Mouse (Mus musculus): Measurements from ENCODE around the gene Alyref. TPM values are rescaled to one million over a fixed set of nuclear protein-coding genes. Genes with fewer than 3 reads are reported as not detected.

The Alyref gene
- total RNA-seq, 1 experiment: 397 TPM

GRCm38 (mm10) chr11:120580871-120581331 is 17.3 kb downstream of the Alyref start:
- in situ Hi-C loops (cut with MboI; ENCODE audit: low sequenced_read_pairs in 2 of 2, unreplicated experiment in 2 of 2): no loop called here
- Histone ChIP-seq H3K36me3 (ENCODE audit: control insufficient read depth, insufficient read depth, low read length, poor library complexity, severe bottlenecking) (peaks cover 30% of the 10 kb centered on the region), H3K4me1 (ENCODE audit: control insufficient read depth in 2 of 2, insufficient read depth in 2 of 2, low read length in 2 of 2, poor library complexity in 1 of 2) (peaks cover 3 to 21% of the 10 kb centered on the region in 2 experiments), H3K4me3 (ENCODE audit: insufficient read depth in 1 of 2, low read depth in 1 of 2, low read length in 2 of 2, poor library complexity in 1 of 2, severe bottlenecking in 1 of 2) (peak overlapping the region; percentile 88 to 89), H3K9ac (ENCODE audit: insufficient read depth, low read depth, low read length, poor library complexity, severe bottlenecking) (peak overlapping the region; percentile 95), H3K27ac (ENCODE audit: insufficient read depth, low read depth, low read length, poor library complexity, severe bottlenecking) (peak overlapping the region; percentile 98), H3K9me3 (ENCODE audit: control insufficient read depth, insufficient read depth, low read depth, low read length) (no peaks in the 10 kb centered on the region)
- no peak for TF ChIP-seq ZC3H11A (IDR thresholded peaks at IDR 0.05; ENCODE audit: borderline replicate concordance, low read depth, low read length)
- no peak for TF ChIP-seq CHD2 (IDR thresholded peaks at IDR 0.05; ENCODE audit: low read depth, low read length)
- TF ChIP-seq MAFK (IDR thresholded peaks at IDR 0.05; ENCODE audit: insufficient read depth, low read depth, low read length): no peak
- TF ChIP-seq ZNF384 (IDR thresholded peaks at IDR 0.05; ENCODE audit: low read depth, low read length): no peak
- no peak for TF ChIP-seq HCFC1 (IDR thresholded peaks at IDR 0.05; ENCODE audit: borderline replicate concordance, insufficient read depth, low read length)
- no peak for DNase-seq (ENCODE audit: low read depth, low spot score)

- in situ Hi-C loops (cut with MboI; ENCODE audit: low sequenced_read_pairs in 2 of 2, unreplicated experiment in 2 of 2): no loop called here
- Histone ChIP-seq H3K4me1 (ENCODE audit: control insufficient read depth in 2 of 2, insufficient read depth in 2 of 2, low read length in 2 of 2, poor library complexity in 1 of 2) (peaks cover 3 to 21% of the 10 kb centered on the region in 2 experiments), H3K36me3 (ENCODE audit: control insufficient read depth, insufficient read depth, low read length, poor library complexity, severe bottlenecking) (peaks cover 29% of the 10 kb centered on the region), H3K27ac (ENCODE audit: insufficient read depth, low read depth, low read length, poor library complexity, severe bottlenecking) (peak overlapping the region; percentile 98; the same call in 1 of the 2 replicates), H3K9ac (ENCODE audit: insufficient read depth, low read depth, low read length, poor library complexity, severe bottlenecking) (peak overlapping the region; percentile 95), H3K9me3 (ENCODE audit: control insufficient read depth, insufficient read depth, low read depth, low read length) (no peaks in the 10 kb centered on the region), H3K4me3 (ENCODE audit: insufficient read depth in 1 of 2, low read depth in 1 of 2, low read length in 2 of 2, poor library complexity in 1 of 2, severe bottlenecking in 1 of 2) (peak overlapping the region; percentile 88 to 89)
- TF ChIP-seq ZNF384 (IDR thresholded peaks at IDR 0.05; ENCODE audit: low read depth, low read length): no peak
- TF ChIP-seq HCFC1 (IDR thresholded peaks at IDR 0.05; ENCODE audit: borderline replicate concordance, insufficient read depth, low read length): no peak
- TF ChIP-seq CHD2 (IDR thresholded peaks at IDR 0.05; ENCODE audit: low read depth, low read length): no peak
- no peak for TF ChIP-seq MAFK (IDR thresholded peaks at IDR 0.05; ENCODE audit: insufficient read depth, low read depth, low read length)
- no peak for TF ChIP-seq ZC3H11A (IDR thresholded peaks at IDR 0.05; ENCODE audit: borderline replicate concordance, low read depth, low read length)
- no peak for DNase-seq (ENCODE audit: low read depth, low spot score)
These were observed 18.0 kb downstream of the Alyref start for GRCm38 (mm10) chr11:120580190-120580589.

- H3K4me1 ChIP-seq (ENCODE audit: control insufficient read depth in 2 of 2, insufficient read depth in 2 of 2, low read length in 2 of 2, poor library complexity in 1 of 2): peaks cover 3 to 21% of the 10 kb centered on the region in 2 experiments
- TF ChIP-seq HCFC1 (IDR thresholded peaks at IDR 0.05; ENCODE audit: borderline replicate concordance, insufficient read depth, low read length): no peak
- TF ChIP-seq ZNF384 (IDR thresholded peaks at IDR 0.05; ENCODE audit: low read depth, low read length): no peak
- TF ChIP-seq ZC3H11A (IDR thresholded peaks at IDR 0.05; ENCODE audit: borderline replicate concordance, low read depth, low read length): 0 out of 2 replicates have a peak, but pooled peaks have one; percentile 12
- TF ChIP-seq CHD2 (IDR thresholded peaks at IDR 0.05; ENCODE audit: low read depth, low read length): no peak
- TF ChIP-seq MAFK (IDR thresholded peaks at IDR 0.05; ENCODE audit: insufficient read depth, low read depth, low read length): no peak
- H3K4me3 ChIP-seq (ENCODE audit: insufficient read depth in 1 of 2, low read depth in 1 of 2, low read length in 2 of 2, poor library complexity in 1 of 2, severe bottlenecking in 1 of 2): peak overlapping the region; percentile 88 to 89; a peak in 3 of 4 replicates
- H3K27ac ChIP-seq (ENCODE audit: insufficient read depth, low read depth, low read length, poor library complexity, severe bottlenecking): peak overlapping the region; percentile 15
- H3K9me3 ChIP-seq (ENCODE audit: control insufficient read depth, insufficient read depth, low read depth, low read length): no peaks in the 10 kb centered on the region
- H3K9ac ChIP-seq (ENCODE audit: insufficient read depth, low read depth, low read length, poor library complexity, severe bottlenecking): peak overlapping the region; percentile 8; the same call in 1 of the 2 replicates
- in situ Hi-C loops (cut with MboI; ENCODE audit: low sequenced_read_pairs in 2 of 2, unreplicated experiment in 2 of 2): no loop called here
- DNase-seq (ENCODE audit: low read depth, low spot score): peak; percentile 79
- peaks cover 28% of the 10 kb centered on the region for H3K36me3 ChIP-seq (ENCODE audit: control insufficient read depth, insufficient read depth, low read length, poor library complexity, severe bottlenecking)
These were observed 18.7 kb downstream of the Alyref start for GRCm38 (mm10) chr11:120579316-120580107.

GRCm38 (mm10) chr11:120578694-120579243 is 19.4 kb downstream of the Alyref start:
- in situ Hi-C loops (cut with MboI; ENCODE audit: low sequenced_read_pairs in 2 of 2, unreplicated experiment in 2 of 2): no loop called here
- Histone ChIP-seq H3K4me3 (ENCODE audit: insufficient read depth in 1 of 2, low read depth in 1 of 2, low read length in 2 of 2, poor library complexity in 1 of 2, severe bottlenecking in 1 of 2) (no peak overlapping the region), H3K9ac (ENCODE audit: insufficient read depth, low read depth, low read length, poor library complexity, severe bottlenecking) (0 out of 2 replicates have a peak overlapping the region, but pooled peaks have one; percentile 8), H3K9me3 (ENCODE audit: control insufficient read depth, insufficient read depth, low read depth, low read length) (no peaks in the 10 kb centered on the region), H3K27ac (ENCODE audit: insufficient read depth, low read depth, low read length, poor library complexity, severe bottlenecking) (peak overlapping the region; percentile 15; the same call in 1 of the 2 replicates), H3K36me3 (ENCODE audit: control insufficient read depth, insufficient read depth, low read length, poor library complexity, severe bottlenecking) (peaks cover 28% of the 10 kb centered on the region), H3K4me1 (ENCODE audit: control insufficient read depth in 2 of 2, insufficient read depth in 2 of 2, low read length in 2 of 2, poor library complexity in 1 of 2) (peaks cover 3 to 21% of the 10 kb centered on the region in 2 experiments)
- no peak for DNase-seq (ENCODE audit: low read depth, low spot score)
- TF ChIP-seq CHD2 (IDR thresholded peaks at IDR 0.05; ENCODE audit: low read depth, low read length) (no peak), MAFK (IDR thresholded peaks at IDR 0.05; ENCODE audit: insufficient read depth, low read depth, low read length) (no peak), ZC3H11A (IDR thresholded peaks at IDR 0.05; ENCODE audit: borderline replicate concordance, low read depth, low read length) (no peak), HCFC1 (IDR thresholded peaks at IDR 0.05; ENCODE audit: borderline replicate concordance, insufficient read depth, low read length) (no peak), ZNF384 (IDR thresholded peaks at IDR 0.05; ENCODE audit: low read depth, low read length) (no peak)

Measured in ES-E14 (cell line).